Mouse (Mus musculus) naive thymus-derived CD4-positive, alpha-beta T cell, adult 2 months (primary cell): ENCODE results near the gene F7.
"Not testable (repeated sequence)": the region's sequence is repeated elsewhere in the genome, so short reads cannot be mapped to it uniquely, and the experiment has no call there.

ENCODE experiments used
- DNase-seq: peaks from one replicate; pipeline ENCODE4 v3.0.0-alpha.2; 2011; ENCODE audit warnings: low read depth

F7 gene

GRCm38 (mm10) chr8:13028482-13028881, 2.6 kb downstream of the F7 start:
- no peak for DNase-seq

DNA sequence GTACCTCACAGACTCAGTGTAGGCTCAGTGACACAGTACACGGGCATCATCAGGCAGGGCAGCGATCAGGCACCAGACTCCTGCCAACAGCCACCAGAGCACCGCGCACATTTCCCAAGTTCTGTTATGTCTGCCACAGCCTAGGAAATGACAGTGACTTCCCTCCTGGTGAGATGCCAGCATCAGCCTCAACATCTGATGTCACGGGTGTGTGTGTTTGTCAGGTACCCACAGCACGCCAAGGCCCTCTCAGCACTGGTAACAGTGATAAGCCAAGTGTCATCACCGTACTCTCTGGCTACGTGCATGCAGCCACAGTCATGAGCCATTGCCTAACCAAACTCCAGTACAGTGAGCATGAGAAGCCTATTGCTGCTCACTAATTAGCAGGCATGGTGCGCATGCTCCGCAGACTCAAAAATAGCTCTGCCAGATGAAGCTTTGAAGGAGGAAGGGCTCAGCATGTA, 10.5 kb downstream of the F7 start:
- no peak for DNase-seq

- no peak for DNase-seq
Measured at GRCm38 (mm10) chr8:13037015-13037414, 11.2 kb downstream of the F7 start, which contains the start of gene F10. Gene F10 (plus strand): TSS chr8:13037308.

- DNase-seq = no peak
Measured at GRCm38 (mm10) chr8:13037569-13037968, 11.7 kb downstream of the F7 start.

- DNase-seq = no peak
Measured at GRCm38 (mm10) chr8:13039054-13039453, 13.2 kb downstream of the F7 start.

DNA sequence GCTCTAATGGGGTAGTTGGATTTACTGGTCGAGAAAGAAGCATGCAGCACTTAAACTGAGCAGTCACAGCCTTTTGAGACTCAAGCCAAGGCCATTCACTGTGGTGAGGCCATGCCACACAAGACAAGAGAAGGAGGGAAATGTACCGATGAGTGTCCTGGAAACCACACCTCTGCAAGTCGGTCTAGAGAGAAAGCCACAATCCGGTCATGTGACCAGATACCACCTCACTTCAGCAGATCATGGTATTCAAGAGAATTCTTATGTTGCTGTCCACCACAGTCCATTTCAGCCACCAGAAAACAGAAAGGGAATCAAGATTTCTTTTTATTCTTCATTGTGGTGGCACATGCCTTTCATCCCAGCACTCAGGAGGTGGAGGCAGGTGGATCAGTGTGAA, 15.6 kb downstream of the F7 start:
- no peak for DNase-seq

- no peak for DNase-seq
Measured at GRCm38 (mm10) chr8:13047652-13048051, 21.8 kb downstream of the F7 start.

- DNase-seq = no peak
Measured at GRCm38 (mm10) chr8:13050550-13050949, 24.7 kb downstream of the F7 start.

DNA sequence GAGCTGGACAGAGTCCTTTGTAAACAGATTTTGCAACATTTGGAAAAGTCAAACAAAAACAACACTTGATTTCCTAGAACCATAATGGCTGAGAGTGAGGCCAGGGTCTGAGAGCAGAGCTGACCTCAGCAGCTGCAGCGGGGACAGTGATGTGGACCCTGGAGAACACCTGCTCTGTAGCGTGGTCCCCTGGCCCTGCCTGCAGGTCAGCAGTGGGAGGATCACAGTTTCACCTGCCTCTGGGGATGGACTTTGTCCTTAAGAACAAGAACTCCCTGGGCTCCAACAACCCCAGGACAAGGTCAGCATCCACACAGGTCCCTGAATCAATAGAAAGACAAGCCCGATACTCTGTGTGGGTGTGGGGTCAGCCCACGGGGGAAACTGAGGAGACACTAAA, 31.5 kb downstream of the F7 start:
- DNase-seq = no peak

GRCm38 (mm10) chr8:13060441-13061150, 34.8 kb downstream of the F7 start, which contains the start of gene Proz:
Gene Proz (plus strand): TSS chr8:13060914.
- no peak for DNase-seq

DNA sequence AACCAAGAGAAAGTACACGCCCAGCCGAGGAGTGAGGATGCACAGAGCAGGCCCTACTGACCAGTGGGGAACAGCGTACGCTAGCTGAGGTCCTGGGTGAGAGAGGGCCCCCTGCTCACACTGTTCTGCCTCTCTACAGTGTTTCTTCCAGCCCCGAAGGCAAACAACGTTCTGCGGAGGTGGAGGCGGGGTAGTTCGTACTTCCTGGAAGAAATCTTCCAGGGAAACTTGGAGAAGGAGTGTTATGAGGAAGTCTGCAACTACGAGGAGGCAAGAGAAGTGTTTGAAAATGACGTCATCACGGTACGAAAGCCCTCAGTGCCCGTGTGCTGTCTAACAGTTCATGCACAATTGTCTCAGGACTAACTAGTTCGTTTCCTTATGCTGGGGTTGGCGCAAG, 37.3 kb downstream of the F7 start:
- no peak for DNase-seq

DNA sequence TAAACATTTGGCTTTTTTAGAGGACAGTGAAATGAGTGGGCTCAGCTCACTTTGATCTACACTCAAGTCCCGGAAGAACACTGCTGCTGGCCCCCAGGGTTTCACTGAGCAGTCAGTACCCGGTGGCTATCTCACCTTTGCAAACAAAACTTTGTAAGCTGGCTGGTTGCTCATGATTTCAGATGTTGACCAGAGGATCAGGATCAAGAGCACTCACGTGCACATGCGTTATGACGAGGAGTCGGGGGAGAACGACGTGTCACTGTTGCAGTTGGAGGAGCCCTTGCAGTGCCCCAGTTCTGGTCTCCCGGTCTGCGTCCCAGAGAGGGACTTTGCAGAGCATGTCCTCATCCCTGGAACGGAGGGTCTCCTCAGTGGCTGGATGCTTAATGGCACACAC, 47.4 kb downstream of the F7 start:
- DNase-seq = no peak

- DNase-seq = no peak
Measured at GRCm38 (mm10) chr8:13075044-13075443, 49.2 kb downstream of the F7 start.

- not testable (repeated sequence) for DNase-seq
Measured at GRCm38 (mm10) chr8:13075579-13075978, 49.7 kb downstream of the F7 start.

DNA sequence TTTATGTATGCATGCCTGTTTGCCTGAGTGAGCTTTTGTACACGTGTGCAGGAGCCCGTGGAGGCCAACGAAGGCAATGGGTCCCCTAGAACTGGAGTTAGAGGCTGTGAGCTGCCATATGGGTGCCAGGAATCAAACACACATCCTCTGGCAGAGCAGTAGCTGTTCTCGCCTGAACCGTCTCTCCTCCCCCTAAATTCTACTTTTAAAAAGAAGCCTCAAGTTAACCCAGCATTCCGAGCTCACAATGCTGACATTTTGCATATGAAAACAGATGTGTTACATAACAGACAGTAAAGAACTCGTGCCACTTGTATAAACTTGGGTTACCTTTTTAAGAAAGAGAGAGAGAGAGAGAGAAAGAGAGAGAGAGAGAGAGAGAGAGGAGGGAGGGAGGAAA, 51.7 kb downstream of the F7 start:
- no peak for DNase-seq
